In the genomic region with DNA sequence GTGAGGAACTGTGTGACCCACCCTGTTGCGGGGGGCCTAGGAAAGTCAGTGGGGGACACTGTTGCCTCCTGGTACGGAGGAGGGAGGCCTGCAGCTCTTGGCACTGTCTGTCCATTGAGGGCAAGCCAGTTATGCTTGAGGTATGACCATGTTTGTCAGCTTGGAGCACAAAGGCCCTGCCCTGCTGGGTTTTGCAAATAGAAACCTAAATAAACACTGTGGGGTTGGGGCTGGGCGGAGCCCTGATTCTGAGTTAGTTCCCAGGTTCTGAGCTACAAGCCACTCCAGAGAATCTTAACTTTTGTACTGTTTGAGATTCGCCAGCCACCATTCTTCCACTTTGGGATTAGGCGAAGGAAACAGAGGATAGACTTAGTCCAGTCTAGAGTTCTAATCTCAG, we compare ENCODE assay signal across 23 mouse cellular contexts. TPM values are rescaled to one million over a fixed set of nuclear protein-coding genes. Genes with fewer than 3 reads are reported as not detected.
DNase-seq lines count a peak whose midpoint lies in the region; ATAC-seq and TF ChIP-seq lines count a peak whose summit lies in the region.
"Had no signal": no experiment of that assay in that cellular context is flagged by ENCODE, and none has a peak within 500 bp of the region (broad histone marks: within the 10 kb centered on the region; RNA-seq: fewer than 3 reads in every experiment).

No protein-coding gene starts in this region.

- no peaks in the 10 kb centered on the region for H3K27me3 ChIP-seq in limb, embryonic 10.5 days (ENCODE audit: low read depth, poor library complexity, severe bottlenecking)
- H3K27me3 ChIP-seq in stomach, embryonic 14.5 days (ENCODE audit: control insufficient read depth, insufficient read depth, low read length): no peaks in the 10 kb centered on the region
- H3K27me3 ChIP-seq: forebrain, embryonic 15.5 days; kidney, embryonic 15.5 days; Patski had no signal

- no peak for TF ChIP-seq CTCF in lung, adult 2 months (IDR thresholded peaks at IDR 0.05; ENCODE audit: insufficient read depth, low read length)

- peak; percentile 65; the same call in 1 of the 2 replicates for ATAC-seq in stomach, embryonic 14.5 days (ENCODE audit: insufficient number of reproducible peaks, insufficient read depth, low FRiP score, low read depth)
- ATAC-seq: forebrain, embryonic 15.5 days; hindbrain, postnatal 0 days; intestine, postnatal 0 days; Patski had no signal

- H3K4me2 ChIP-seq in stomach, embryonic 14.5 days (replicated peaks; ENCODE audit: low read depth, low read length): no peak overlapping the region
- H3K4me2 ChIP-seq: forebrain, embryonic 15.5 days; kidney, embryonic 15.5 days; lung, embryonic 14.5 days had no signal

- DNase-seq in lung, adult 2 months: peak; percentile 25
- DNase-seq in lung, postnatal 14 days: no peak
- DNase-seq in NIH3T3 (ENCODE audit: low read depth): peak; percentile 62
- no peak for DNase-seq in limb, embryonic 10.5 days (ENCODE audit: low spot score)
- DNase-seq in testis, postnatal 14 days (ENCODE audit: low spot score): no peak
- DNase-seq in cerebellum, postnatal 4 days (ENCODE audit: low spot score in 2 of 2): no peak
- DNase-seq: adrenal gland, postnatal 14 days; cerebellum, adult 11-12 months; cerebellum, postnatal 14 days; embryo, embryonic 11 days; heart, postnatal 4 days; kidney, postnatal 4 days; layer of hippocampus, adult 9-11 months; left cerebral cortex, postnatal 4 days; lung, embryonic 14.5 days; thymus, postnatal 36 days had no signal

- no peaks in the 10 kb centered on the region for H3K9me3 ChIP-seq in limb, embryonic 10.5 days (replicated peaks)
- no peaks in the 10 kb centered on the region for H3K9me3 ChIP-seq in stomach, embryonic 14.5 days (ENCODE audit: control insufficient read depth, low read depth, low read length)
- H3K9me3 ChIP-seq: forebrain, embryonic 15.5 days; kidney, embryonic 15.5 days had no signal

- H3K4me1 ChIP-seq in lung, adult 2 months (ENCODE audit: control insufficient read depth, insufficient read depth, low read length): peaks cover under 1% of the 10 kb centered on the region; the same call in 1 of the 2 replicates
- H3K4me1 ChIP-seq in limb, embryonic 10.5 days: peaks cover 16% of the 10 kb centered on the region
- H3K4me1 ChIP-seq in stomach, embryonic 14.5 days (ENCODE audit: control insufficient read depth, insufficient read depth, low read length): peaks cover 9% of the 10 kb centered on the region; the same call in 1 of the 2 replicates
- H3K4me1 ChIP-seq: forebrain, embryonic 15.5 days had no signal

- H3K9ac ChIP-seq in stomach, embryonic 14.5 days (replicated peaks; ENCODE audit: low read depth, low read length): no peak overlapping the region
- H3K9ac ChIP-seq: forebrain, embryonic 15.5 days; kidney, embryonic 15.5 days; lung, embryonic 14.5 days had no signal

- H3K36me3 ChIP-seq in limb, embryonic 10.5 days: no peaks in the 10 kb centered on the region
- H3K36me3 ChIP-seq in stomach, embryonic 14.5 days (ENCODE audit: control insufficient read depth, insufficient read depth, low read length): no peaks in the 10 kb centered on the region
- H3K36me3 ChIP-seq: forebrain, embryonic 15.5 days; kidney, embryonic 15.5 days had no signal

- no peak for TF ChIP-seq POLR2A in lung, adult 2 months (IDR thresholded peaks at IDR 0.05; ENCODE audit: borderline replicate concordance, extremely low read depth, low read depth, low read length)

- H3K27ac ChIP-seq in limb, embryonic 10.5 days: peak overlapping the region; percentile 26; the same call in 1 of the 2 replicates
- no peak overlapping the region for H3K27ac ChIP-seq in stomach, embryonic 14.5 days (ENCODE audit: low read length)
- H3K27ac ChIP-seq: forebrain, embryonic 15.5 days; hindbrain, postnatal 0 days; kidney, embryonic 15.5 days; left cerebral cortex, adult 2 months had no signal

- WGBS in lung, adult 2 months: 75% methylated on average over 5 of the region's 5 CpGs
- 89% methylated on average over 5 of the region's 5 CpGs for WGBS in limb, embryonic 10.5 days
- 71% methylated on average over 5 of the region's 5 CpGs for WGBS in stomach, embryonic 14.5 days

- H3K4me3 ChIP-seq in lung, adult 2 months (replicated peaks; ENCODE audit: extremely low read depth, low read depth, low read length): no peak overlapping the region
- H3K4me3 ChIP-seq in limb, embryonic 10.5 days: no peak overlapping the region
- H3K4me3 ChIP-seq in stomach, embryonic 14.5 days (ENCODE audit: low read depth, low read length): no peak overlapping the region
- H3K4me3 ChIP-seq: forebrain, embryonic 15.5 days; kidney, embryonic 15.5 days; left cerebral cortex, adult 2 months had no signal

RNA-seq across cellular contexts. Expression of a gene that starts 56.6 kb away (rescaled TPM):
- polyA plus RNA-seq in lung, adult 2 months (2012; rRNA removed): 5.0 and 8.0 TPM in 2 replicates
- polyA plus RNA-seq in limb, embryonic 10.5 days (2016; fragmentation: Nextera tagmentation; extraction: Ambion mirVana): 6.7 and 7.3 TPM in 2 replicates
- polyA plus RNA-seq in stomach, embryonic 14.5 days (2014; fragmentation: Nextera tagmentation; extraction: Ambion mirVana): 10.8 and 11.7 TPM in 2 replicates

Comparison
In these comparisons a context has a peak if more than half of its experiments do, and no peak if none do; other contexts are left out.
1. DNase-seq: peak in lung, adult 2 months (single experiment) and NIH3T3 (single experiment); none in lung, postnatal 14 days (single experiment), limb, embryonic 10.5 days (single experiment), testis, postnatal 14 days (single experiment) and cerebellum, postnatal 4 days (0 of 2).